Mouse (Mus musculus) cerebellum, adult 9-10 months (tissue): ENCODE data around the gene Tada1.

ENCODE experiments used
- DNase-seq: peaks from one replicate; pipeline ENCODE4 v3.0.0; 2022

Gene Tada1

DNA sequence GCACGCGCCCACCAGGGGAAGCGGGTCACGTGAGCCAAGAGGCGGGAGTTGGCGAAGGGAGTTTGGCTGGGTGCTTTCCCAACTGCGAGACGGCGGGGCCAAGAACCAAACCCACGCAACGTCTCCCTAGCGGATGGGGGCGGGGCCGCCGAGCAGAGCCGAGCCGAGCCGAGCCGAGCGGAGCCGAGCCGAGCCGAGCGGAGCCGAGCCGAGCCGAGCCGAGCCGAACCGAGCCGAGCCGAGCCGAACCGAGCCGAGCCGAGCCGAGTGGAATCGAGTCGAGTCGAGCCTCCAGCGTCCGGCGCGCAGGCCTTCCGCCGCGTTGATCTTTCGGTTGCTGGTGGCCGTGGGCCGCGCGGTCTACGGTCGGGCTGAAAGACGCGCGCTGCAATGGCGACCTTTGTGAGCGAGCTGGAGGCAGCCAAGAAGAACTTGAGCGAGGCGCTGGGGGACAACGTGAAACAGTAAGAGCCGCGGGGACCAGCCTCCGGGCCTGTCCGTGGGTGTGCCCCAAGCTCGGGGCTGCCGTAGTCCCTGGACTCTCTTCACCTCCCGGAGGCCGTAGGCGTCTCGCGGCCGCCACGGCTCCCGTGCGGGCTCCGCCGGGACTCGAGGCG, at the start of gene Tada1:
Tada1 (plus strand) TSS at position 85 of the 617 bp plus-strand sequence.
- DNase-seq = peak; percentile 94

DNA sequence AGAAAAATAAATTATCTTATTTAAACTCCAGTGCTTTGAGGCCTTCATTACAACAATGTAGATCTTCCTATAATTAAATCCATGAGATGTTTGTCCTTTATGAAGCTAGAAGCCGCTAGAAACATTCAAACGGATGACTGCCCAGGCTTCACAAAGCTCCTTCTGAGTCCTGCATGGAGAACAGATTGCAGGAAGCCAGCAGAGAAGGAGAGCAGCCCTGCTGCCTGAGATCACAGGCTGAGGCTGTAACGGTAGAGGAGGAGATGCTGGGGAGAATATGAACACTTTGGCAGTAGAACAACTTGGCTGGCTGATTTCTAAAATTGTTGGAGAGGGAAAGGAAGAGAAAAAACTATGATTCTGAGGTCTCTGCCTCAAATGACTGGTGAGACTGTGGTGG, 48.1 kb upstream of the Tada1 start:
- no peak for DNase-seq

DNA sequence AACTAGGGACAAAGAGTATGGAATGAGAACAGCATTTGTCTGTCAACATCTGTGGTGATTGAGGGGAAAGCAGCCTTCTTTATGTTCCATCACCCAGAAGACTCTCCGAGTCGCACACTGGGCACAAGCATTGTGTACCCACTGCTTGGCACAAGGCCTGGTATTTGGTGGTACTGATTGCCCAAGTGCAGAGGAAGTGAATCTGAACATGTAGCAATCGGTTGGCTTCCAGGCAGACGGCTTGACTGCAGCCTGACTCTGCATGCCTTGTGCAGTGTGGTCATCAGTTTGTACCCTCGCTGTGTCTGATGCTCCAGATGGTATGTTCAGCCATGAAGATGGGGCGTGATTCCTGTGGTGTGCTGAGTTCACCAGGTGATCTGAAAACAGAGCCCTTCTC, 39.8 kb upstream of the Tada1 start:
- no peak for DNase-seq

- no peak for DNase-seq
These were observed 36.8 kb upstream of the Tada1 start for GRCm38 (mm10) chr1:166342060-166342459.

- no peak for DNase-seq
These were observed 36.4 kb upstream of the Tada1 start for GRCm38 (mm10) chr1:166342539-166342938.

DNA sequence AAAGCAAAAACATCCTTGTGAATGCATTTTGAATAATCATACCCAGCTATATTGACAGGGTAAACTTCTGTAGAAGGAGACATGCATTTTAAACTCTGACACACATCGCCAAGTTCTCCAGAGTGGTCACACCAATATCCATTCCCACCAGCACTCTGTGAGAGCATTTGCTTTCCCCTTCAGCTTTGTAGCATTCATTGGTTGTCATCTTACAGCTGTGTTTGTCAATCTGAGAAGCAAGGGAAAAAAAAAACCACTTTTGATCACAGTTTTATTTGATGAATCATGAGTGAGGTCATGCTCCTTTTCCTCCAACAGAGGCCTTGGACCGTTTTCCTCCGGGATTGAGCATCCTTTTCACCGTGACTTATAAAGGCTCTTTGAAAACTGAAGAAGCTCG, 35.3 kb upstream of the Tada1 start:
- no peak for DNase-seq

DNA sequence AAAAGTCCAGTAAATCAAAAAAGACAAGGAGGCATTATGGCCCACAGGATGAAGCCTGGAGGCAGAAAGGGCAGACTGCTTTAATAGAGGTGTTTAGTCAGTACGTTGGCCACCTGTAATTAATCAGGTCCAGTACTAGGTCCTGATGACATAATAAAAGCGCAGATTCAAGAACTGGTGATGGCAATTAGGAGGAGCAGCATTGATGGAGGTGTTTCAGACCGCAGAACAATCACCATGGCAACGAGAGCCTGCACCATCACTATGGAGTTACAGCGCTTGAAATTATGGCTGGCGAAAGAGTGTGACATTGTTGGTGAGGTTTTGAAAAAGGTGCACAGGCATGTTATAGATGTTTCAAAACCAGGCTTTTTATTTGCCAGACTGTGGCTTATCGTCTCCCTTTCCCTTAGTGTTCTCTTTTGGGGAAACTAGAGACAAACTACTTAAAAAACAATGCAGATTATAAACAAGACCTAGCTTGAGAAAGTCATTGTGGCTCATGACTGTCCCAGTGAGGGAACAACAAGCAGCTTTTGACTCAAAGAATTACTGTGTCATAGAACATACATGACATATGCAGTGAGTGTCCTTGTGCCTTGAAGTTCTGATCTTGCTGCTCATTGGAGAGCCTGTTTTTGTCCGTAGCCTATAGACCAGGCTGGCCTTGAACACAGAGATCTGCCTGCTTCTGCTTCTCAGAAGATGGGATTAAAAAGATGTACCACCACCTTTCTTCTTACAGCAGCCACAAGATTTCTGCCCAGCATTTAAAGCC, 34.4 kb upstream of the Tada1 start:
- DNase-seq = no peak

GRCm38 (mm10) chr1:166345602-166346001, 33.3 kb upstream of the Tada1 start:
- no peak for DNase-seq

DNA sequence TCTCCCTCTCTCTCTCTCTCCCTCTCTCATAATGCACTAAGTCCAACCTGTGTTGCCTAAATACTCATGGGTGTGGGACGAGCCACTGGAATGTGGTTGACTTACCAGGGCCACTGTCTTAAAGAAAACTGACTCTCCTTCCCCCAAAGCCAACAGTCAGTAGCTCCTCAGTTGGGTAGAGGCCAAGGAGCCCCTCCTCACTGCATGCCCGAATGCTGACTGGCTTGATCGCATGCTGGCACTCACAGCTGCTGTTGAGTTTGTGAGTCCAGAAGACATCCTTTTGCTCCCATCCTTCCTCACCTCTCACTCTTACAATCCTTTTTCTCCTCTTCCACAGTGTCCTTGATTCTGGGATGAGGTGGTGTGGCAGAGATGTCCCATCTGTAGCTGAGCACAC, 32.0 kb upstream of the Tada1 start:
- DNase-seq = no peak

GRCm38 (mm10) chr1:166349341-166349740, 29.6 kb upstream of the Tada1 start:
- no peak for DNase-seq

- no peak for DNase-seq
These were observed 29.1 kb upstream of the Tada1 start for GRCm38 (mm10) chr1:166349751-166350150.

- DNase-seq = peak; percentile 88
These were observed 18.6 kb upstream of the Tada1 start for GRCm38 (mm10) chr1:166360157-166360855.

DNA sequence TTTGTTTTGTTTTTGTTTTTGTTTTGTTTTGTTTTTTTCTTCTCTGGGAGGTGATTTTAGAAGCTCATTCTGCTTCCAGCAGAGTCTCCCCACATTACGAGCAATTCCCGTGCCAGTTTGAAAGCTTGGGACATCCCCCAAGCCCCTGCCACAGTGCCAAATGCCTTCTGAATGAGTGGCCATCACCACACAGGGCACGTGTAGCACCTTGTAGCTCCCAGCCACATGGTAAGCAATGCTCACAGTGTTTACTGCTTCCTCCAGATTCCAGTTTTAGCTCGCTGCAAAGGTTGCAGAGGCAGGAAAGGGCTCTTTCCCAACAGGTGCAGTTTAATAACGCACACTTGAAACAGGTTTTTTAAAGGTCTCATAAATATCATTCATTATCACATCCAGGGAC, 18.0 kb upstream of the Tada1 start:
- peak; percentile 22 for DNase-seq

GRCm38 (mm10) chr1:166361842-166362241, 17.1 kb upstream of the Tada1 start:
- DNase-seq = no peak

DNA sequence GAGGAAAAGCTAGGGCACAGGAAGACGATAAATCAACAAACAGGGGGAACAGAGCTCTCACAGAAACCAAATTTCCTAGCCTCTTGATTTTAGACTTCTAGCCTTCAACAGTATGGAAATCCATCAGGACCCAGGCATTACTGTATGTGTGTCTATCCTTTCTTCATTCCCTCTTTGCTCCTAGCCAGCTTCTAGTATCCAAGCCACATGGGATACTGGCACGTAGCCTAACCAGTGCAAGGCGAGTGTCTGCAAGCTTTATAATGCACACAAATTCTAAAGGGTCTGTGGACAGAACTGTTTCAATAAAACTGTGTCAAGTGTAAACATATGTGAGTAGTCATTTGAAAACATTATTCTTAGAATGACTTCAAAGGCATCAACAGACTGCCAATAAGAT, 16.2 kb upstream of the Tada1 start:
- DNase-seq = no peak

DNA sequence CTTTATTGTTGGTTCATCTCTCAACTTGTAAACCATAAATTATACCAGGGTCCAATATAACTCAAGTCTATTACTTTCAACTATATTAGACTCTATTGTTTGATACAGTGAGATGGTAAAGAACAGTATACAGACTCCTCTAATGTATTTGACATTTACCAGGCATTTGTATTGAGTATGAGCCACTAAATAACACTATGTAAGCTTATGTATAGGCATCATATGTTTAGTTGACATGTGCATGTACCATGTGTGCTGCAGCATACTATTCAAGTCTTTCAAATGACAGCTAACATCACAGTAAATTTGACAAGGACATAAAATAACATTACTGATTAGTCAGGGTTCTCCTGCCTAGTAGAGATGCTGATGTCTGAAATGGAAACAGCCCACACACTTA, 15.8 kb upstream of the Tada1 start:
- no peak for DNase-seq

DNA sequence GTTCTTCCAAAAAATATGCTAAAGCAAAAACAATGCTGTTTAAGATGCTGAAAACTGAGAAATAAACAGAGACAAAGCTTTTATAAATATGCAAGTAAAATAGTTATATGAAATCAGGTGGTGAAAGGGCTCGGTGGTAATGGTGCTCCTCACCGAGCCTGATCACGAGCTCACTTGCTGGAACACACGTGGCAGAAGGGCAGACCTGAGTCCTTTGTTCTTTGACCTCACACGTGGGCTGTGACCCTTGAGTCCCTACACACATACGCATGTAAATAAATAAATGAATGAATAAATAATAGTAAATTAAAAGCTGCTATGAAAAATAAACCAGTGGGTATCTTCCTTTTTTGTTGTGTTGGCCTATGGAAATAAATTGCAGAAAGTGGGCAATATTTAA, 1.7 kb upstream of the Tada1 start:
- no peak for DNase-seq

DNA sequence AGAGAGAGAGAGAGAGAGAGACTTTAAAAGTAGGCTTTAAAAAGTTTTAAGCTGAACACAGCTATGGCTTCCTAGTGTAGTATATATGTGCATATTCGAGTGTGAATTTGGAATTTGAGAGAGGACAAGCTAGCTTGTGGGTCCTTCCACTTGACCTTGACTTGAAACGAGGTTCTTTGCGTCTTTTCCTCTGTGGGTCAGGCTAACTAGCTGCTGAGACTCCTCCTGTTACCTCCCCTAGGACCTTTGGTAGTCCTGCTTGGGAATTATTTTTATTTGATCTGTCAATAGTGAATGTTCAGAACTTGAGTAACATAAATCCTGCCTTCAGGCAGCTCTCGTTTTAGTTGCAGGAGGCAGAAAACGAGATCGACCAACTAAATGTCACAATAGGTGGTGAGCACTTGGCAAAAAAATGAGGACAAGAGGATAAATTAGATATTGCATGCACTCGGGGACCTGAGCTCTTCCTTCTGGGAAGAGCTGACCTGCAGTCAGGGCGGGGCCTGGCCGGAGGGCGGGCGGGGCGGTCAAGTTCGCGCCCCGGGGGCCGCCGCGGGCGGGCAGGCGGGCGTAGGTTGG, 375 bp upstream of the Tada1 start:
- DNase-seq = no peak

DNA sequence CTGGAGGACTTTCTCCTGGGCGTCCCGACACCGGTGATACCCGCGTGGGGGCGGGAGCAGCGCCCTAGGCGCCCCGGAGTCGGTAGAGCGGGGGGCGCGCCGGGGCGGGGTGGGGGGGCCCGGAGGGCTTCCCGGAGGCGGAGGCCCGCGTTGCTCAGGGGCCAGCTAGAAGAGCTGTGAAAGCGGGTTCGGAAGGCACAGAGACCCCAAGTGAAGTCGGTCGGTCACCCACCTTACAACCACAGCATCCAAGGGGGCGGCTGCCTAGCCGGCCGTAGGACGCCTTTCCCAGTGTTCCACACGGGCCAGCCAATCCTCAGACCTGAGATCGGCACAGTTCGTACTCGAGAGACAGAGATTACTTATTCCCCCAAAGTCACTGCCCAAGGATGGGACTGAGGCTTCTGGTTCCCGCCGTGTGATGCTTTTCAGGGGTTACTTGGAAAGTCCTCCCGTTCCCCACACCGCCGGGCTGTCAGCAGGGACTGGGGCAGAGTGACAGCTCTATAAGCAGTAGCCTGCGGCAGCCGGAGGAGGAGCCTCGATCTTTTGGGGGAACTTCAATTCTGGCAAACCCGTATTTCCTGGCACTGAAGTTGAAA, 834 bp downstream of the Tada1 start:
- peak; percentile 76 for DNase-seq

GRCm38 (mm10) chr1:166381336-166381735, 2.4 kb downstream of the Tada1 start:
- DNase-seq = no peak

- no peak for DNase-seq
These were observed 2.9 kb downstream of the Tada1 start for GRCm38 (mm10) chr1:166381821-166382220.

GRCm38 (mm10) chr1:166382626-166383025, 3.7 kb downstream of the Tada1 start:
- no peak for DNase-seq

- DNase-seq = no peak
These were observed 5.7 kb downstream of the Tada1 start for GRCm38 (mm10) chr1:166384614-166385013.
